Mouse (Mus musculus): ENCODE measurements at regions not wholly inside any gene's neighbourhood (a gene's known extent, or its start where the extent isn't known, plus 50 kb on each side); places are given as distances from the start of the nearest gene placed in this dataset.
A peak's percentile ranks its signal among the peaks of the same experiment; 100 is the strongest.
"Not testable (repeated sequence)": the region's sequence is repeated elsewhere in the genome, so short reads cannot be mapped to it uniquely, and the experiment has no call there.

DNA sequence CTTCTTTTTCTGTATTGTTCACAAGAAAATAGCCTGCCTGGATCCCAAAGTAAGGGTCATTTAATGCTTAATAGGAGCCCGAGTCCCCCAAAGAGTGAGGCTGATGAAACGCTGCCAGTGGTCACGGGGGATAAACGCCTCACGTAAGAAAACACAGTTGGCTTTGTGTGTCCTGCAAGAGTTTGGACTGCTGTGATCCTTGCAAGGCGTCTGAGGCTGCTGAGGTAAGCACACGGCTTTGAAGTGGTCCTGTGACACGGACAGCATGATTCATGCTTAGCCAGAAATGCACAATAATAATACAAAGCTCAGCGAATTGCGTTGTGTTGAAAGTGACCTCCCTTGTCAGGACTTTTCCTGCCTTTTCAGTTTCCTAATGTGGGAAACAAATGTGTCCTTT is 158.8 kb downstream of the Lyplal1 start:
- DNase-seq, result no peak

DNA sequence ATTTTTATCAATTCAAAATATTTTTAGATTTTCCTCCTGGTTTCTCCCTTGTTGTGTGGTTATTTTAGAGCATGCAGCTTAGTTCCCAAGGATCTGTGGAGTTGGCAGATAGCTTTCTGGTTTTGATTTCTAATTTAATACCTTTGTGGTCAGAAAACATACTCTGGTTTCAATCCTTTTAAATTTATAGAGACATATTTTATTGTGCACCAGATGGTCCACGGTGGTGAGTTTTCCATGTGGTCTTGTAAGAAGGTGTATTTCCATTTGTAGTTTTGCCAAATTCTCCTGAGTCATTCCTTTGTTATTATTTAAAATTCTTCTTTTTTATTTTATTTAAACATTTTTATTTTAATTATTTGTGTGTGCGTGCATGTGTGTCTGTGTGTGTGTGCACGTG is 154.5 kb downstream of the Lyplal1 start:
- DNase-seq, result no peak

DNA sequence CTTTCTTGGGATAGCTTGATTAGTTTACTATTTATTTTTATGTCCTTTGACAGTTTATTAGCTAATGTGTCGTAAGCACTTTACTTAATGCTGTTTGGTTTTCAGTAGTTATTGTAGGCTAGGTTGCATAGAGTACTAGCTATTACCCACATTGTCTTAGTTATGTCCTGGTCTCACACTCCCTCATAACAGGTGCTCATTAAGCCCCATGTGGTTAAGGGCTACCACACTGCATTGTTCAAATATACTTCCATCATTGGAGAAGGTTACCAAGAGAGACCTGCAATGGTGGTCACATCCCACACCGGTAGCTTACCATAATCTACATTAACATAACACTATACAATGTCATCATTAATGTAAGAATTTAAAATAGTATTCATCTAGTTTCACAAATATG is 153.3 kb downstream of the Lyplal1 start:
- DNase-seq, result no peak

DNA sequence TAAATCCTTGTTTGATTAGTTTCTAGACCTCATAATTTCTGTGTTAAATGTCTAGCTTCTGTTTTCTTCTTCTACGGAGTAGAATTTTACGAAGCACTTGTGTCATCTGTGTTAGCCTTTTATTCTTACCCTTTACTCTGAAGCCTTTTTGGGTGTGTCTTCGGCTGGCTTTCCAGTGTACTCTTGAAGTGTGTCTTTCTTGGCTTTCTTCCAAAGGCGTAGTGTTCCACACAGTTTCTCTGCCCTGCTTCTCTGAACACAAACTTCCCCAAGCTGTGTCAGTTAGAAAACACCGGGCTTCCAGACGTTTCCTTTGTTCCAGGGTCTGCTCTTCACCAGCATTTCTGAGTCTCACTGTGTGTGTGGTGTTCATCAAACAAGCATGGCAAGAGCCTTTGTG is 152.7 kb downstream of the Lyplal1 start:
- DNase-seq, result no peak

DNA sequence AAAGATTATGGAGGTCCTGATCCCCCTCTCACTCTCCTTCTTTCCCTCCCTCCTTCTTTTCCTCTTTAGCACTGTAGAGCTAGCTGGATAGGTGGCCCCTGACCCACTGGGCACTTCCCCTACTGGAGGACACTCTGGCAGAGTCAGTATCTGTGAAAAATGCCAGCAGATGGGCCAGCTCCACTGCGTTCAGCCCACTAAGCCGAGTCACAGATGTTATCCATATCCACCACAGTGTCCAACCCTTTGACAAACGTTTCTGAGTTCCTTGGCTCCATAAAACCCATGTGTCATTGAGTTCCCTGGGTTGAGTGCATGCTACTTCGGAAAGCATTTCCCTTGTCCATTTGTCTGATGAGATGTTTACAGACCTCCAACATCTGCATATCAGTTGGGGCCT is 149.9 kb downstream of the Lyplal1 start:
- no peak for DNase-seq

DNA sequence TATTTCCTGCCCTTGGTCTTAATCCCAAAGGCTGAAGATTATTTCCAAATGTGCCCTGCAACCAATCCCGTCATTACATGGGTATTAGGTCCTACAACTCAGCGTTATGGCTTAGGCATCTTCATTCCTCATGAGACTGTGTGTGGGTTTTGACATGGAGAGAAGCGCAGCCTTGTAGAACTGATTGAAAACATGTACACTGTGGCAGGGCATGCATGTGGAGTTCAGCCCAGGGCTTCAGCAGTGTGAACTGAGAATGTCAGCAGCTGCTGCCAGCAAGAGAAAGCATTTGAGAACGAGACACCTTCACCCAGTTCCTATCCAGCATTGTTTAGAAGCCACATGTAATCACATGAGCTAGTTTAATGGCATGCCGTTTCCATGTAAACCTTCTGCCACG is 149.3 kb downstream of the Lyplal1 start:
- DNase-seq, result no peak

DNA sequence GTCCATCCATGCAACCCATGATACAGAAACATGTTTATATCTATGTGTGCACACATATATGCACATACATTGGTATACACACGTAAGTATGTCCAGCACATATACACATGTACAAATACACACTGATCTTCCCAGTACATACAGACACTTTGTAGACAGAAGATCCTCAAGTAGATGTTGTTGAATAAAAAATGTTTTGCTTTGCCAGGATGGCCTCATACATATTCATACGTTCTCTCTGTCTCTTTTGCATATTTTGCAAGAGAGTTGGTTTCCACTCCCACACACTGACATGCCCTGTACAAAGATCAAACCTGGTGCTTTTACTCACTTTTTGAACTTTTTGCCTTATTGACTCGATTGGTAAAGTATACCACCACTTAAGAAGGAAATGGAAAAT is 148.5 kb downstream of the Lyplal1 start:
- no peak for DNase-seq

DNA sequence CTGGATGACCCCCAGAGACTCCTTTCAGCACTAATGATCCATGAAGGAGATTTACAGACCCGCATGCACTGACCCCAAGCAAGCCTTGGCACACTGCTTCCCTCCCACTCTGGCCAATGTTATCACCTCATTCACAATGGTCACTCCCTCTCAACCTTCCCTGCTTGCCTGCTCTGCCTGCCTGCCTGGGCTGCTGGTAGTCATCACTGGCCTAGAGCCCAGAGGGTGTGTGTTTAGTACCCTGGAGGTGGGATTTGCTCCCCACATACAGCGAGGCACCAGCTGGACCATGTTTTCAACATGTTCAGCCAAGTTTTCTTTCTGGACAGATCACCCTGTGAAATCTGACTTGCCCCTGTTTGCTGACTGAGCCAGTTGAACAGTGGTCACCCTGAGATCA is 147.9 kb downstream of the Lyplal1 start:
- peak; percentile 73 to 75 for DNase-seq

DNA sequence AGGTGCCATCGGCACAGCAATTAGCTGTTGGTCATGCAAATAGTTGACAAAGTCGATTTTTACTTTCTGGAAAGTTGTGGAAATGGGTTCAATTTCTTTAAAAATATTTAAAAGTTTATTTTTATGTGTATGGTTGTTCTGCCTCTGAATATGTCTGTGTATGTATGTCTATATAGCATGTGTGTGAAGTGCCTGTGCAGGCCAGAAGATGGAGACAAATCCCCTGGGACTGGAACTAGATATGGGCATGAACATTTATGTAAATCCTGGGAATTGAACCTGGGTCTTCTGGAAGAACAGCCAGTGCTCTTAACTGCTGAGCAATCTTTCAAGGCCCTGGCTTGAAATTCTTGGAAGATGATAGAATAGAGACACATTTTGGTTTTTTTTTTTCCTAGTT is 140.0 kb downstream of the Lyplal1 start:
- DNase-seq, result no peak

DNA sequence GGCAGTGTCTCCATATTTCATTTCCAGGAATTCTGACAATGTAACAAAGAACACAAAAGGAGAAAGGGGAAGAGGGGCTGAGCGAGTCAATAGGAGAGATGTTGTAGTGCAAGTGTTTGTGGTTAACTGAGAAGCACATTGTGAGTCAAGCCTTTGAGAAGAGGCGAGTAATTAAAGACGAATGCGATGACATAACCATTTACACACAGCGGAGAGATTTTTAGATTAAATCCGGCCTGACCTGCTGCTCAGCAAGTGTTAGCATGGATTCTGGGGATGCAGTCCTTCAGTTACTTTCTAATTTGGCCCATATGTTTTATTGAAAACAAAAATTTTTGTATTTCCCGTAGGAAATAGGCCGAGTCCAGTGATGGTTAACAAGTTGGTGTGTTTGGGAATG is 127.7 kb downstream of the Lyplal1 start:
- DNase-seq, result no peak

DNA sequence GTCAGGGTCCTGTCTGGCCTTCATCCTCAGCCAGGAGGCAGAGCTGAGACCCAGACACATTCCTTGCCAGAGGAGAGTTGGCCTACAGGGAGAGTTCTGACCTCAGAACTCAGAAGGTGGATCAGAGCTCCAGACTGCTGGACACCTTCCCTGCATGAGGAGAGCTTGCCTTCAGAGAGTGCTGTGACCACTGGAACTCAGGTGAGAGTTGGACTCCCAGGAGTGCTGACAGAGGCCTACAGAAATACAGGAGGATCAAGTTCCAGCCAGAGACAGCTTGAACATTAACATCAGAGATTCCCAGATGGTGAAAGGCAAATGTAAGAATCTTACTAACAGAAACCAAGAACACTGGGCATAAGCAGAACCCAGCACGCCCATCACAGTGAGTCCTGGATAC is 117.0 kb downstream of the Lyplal1 start:
- DNase-seq, result not testable (repeated sequence)

DNA sequence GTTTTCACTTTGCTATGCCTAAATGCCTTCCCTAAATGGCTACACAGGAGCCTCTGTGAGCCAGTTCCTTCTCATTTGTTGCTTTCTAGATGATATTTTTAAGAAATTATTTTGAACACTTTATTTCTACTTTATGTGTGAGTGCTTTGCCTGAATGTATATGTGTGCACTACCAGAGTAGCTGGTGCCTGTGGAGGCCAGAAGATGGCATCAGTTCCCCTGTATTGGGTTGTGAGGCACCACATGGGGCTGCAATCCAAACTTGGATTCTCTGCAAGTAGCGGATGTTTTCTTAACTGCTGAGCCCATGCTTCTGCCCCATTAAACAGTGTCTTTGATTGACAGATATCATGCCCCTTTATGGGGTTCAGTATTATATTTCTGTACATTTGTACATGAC is 103.7 kb downstream of the Lyplal1 start:
- no peak for DNase-seq

DNA sequence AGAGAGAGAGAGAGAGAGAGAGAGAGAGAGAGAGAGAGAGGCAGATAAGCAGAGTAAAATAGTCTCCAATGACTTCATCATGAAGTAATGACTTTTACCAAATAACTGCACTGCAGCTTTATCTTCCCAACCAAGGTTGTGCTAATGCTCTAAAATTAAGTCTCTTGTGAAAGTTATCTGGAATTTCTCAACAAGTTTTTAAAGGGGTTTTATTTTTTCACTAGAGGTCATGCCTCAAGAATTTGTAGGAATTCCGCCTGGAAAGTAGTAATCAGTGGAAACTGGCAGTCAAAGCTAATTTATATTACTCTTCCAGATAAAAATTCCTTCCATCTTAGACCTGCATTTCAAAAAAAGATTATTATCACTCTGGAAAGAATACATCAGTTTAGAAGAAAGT is 102.9 kb downstream of the Lyplal1 start:
- no peak for DNase-seq

DNA sequence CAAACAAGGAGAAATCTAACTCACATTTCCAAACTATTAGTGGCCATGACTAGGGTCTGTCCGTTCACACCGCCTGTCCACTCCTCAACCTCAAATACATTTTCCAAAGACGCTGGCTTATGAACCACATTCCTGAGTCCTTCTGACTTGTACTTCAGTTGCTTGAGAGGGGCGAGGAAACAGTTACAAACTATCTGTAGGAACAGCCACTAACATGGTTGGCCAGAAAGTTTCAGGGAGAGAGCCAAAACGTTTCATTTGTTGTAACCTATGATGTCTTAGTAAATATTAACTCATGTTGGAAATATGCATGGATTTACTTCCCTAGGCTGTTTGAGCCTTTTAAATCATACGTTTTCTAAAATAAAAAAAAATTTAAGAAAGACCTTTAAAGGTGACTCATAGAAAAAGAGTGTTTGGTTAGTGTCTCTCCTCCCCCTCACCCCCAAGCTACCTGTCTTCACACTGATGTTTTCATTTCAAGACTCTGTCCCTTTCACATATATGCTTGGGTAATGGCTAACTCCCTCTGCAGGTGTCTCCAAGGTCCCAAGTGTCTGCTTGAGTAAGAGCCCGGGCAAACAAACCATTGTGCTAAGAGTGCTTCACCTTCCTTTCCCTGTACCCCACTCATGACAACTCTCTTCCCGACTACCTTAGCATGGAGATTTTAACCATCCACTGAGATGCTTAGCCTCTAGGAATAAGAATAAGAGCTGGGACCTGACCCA is 101.1 kb downstream of the Lyplal1 start:
- no peak for DNase-seq

DNA sequence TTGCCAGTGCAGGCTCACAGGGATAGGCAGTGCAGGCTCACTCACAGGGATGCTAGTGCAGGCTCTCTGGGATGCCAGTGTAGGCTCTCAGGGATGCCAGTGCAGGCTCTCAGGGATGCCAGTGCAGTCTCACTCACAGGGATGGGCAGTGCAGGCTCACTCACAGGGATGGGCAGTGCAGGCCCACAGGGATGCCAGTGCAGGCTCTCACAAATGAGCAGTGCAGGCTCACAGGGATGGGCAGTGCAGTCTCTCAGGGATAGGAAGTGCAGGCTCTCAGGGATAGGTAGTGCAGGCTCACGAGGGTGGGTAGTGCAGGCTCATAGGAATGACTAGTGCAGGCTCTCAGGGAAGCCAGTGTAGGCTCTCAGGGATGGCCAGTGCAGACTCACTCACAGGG is 99.6 kb downstream of the Lyplal1 start:
- no peak for DNase-seq

DNA sequence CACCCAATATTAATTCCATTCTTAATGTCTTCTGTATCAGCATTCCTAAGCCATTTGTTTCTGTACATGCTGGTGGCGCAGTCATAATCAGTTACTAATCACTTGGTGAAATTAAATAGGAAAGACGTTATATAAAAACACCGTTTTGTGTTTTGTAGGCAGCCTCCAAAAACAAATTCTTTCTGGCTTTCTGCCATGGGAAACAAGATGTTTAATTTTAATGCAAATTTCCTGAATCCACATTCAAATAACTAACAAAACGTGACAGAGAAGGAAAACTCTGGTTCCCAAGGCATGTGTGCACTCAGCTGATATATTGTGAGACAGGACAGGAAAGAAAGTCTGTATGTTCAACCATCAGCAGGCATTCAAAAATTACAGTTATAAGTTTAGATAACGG is 97.6 kb downstream of the Lyplal1 start:
- no peak for DNase-seq

DNA sequence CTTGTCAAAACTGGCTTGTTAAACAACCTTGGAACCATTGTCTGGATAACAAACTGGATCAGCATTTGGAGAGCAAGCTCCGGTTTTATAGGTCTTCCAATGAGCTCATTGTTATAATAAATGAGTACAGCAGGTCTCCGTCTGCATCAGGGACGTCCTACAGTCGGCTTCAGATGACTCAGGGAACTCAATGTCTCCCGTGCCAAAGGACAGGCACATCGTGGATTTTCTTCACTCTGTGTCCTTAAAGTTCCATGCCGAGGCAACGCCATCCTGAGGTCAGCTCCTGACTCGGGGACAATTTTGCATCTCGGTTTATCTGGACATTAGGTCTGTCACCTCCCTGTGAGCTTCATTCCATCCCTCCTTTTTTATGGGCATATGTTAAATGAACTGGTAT is 85.2 kb downstream of the Lyplal1 start:
- DNase-seq, result no peak

DNA sequence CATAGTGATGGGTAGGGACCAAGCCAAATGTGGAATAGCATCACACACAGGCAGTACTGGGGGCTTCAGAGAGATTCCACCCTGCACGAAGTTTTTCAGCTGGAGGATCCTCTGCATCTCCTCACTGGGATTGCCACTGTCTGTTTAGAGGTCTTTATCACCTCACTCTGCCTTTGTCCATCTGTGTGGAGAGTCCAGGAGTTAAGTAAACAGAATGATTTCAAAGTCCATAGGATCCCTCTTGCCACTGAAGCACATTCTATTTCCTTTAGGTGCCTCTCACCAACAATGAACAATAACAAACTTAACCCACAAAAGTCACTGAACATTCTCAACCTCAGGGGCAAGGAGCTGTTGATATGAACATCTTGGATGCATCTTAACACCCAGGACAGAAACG is 82.7 kb downstream of the Lyplal1 start:
- no peak for DNase-seq
